12 mouse cellular contexts compared by ENCODE assay signal in the genomic region with DNA sequence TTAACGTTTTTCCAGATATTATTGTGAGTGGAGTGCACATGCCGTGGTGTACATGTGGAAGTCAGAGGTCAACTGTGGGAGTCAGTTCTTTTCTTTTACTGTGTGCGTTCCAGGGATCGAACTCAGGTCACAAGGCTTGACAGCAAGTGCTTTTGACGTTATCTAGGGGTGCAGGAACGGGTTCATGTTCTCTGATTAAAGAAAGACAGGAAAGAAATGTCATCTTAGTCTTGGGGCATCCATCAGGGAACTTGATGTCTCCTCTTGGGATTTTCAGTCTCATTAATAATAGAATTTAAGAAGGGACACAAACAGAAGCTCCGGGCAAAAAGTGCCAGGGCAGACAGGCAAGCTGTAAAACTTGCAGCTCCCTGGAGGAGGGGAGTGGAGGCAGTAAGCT. TPM values are rescaled to one million over a fixed set of nuclear protein-coding genes. Genes with fewer than 3 reads are reported as not detected.
DNase-seq lines count a peak whose midpoint lies in the region; ATAC-seq and TF ChIP-seq lines count a peak whose summit lies in the region.
"Had no signal": no experiment of that assay in that cellular context is flagged by ENCODE, and none has a peak within 500 bp of the region (broad histone marks: within the 10 kb centered on the region; RNA-seq: fewer than 3 reads in every experiment).

No protein-coding gene starts in this region.

- no peaks in the 10 kb centered on the region for H3K27me3 ChIP-seq in forebrain, embryonic 12.5 days
- H3K27me3 ChIP-seq in forebrain, embryonic 11.5 days (ENCODE audit: control insufficient read depth, insufficient read depth, low read length): no peaks in the 10 kb centered on the region
- no peaks in the 10 kb centered on the region for H3K27me3 ChIP-seq in kidney, adult 2 months (replicated peaks; ENCODE audit: control insufficient read depth, insufficient read depth, low read length)
- H3K27me3 ChIP-seq in limb, embryonic 10.5 days (ENCODE audit: low read depth, poor library complexity, severe bottlenecking): no peaks in the 10 kb centered on the region
- H3K27me3 ChIP-seq in midbrain, embryonic 16.5 days (ENCODE audit: control insufficient read depth, insufficient read depth, low read depth, low read length): no peaks in the 10 kb centered on the region
- H3K27me3 ChIP-seq: embryonic facial prominence, embryonic 12.5 days had no signal

- WGBS in forebrain, embryonic 12.5 days: 76% methylated on average over 7 of the region's 7 CpGs
- 76% methylated on average over 7 of the region's 7 CpGs for WGBS in forebrain, embryonic 11.5 days
- WGBS in kidney, adult 2 months: 33% methylated on average over 7 of the region's 7 CpGs
- 59% methylated on average over 7 of the region's 7 CpGs for WGBS in limb, embryonic 10.5 days
- WGBS in midbrain, embryonic 16.5 days: 61% methylated on average over 7 of the region's 7 CpGs

- H3K9ac ChIP-seq in forebrain, embryonic 12.5 days: no peak overlapping the region
- no peak overlapping the region for H3K9ac ChIP-seq in forebrain, embryonic 11.5 days (ENCODE audit: low read length)
- H3K9ac ChIP-seq in midbrain, embryonic 16.5 days (ENCODE audit: low read depth, low read length): no peak overlapping the region
- H3K9ac ChIP-seq: embryonic facial prominence, embryonic 12.5 days had no signal

- peak overlapping the region; percentile 53; the same call in 1 of the 2 replicates for H3K27ac ChIP-seq in forebrain, embryonic 12.5 days
- no peak overlapping the region for H3K27ac ChIP-seq in forebrain, embryonic 11.5 days (ENCODE audit: low read depth, low read length)
- H3K27ac ChIP-seq in kidney, adult 2 months (ENCODE audit: insufficient read depth, low read depth, low read length): 0 out of 2 replicates have a peak overlapping the region, but pooled peaks have one; percentile 1
- H3K27ac ChIP-seq in limb, embryonic 10.5 days: 0 out of 2 replicates have a peak overlapping the region, but pooled peaks have one; percentile 14
- peak overlapping the region; percentile 13; the same call in 1 of the 2 replicates for H3K27ac ChIP-seq in midbrain, embryonic 16.5 days (ENCODE audit: low read length)
- H3K27ac ChIP-seq: embryonic facial prominence, embryonic 12.5 days had no signal

- TF ChIP-seq POLR2A in kidney, adult 2 months (IDR thresholded peaks at IDR 0.05; ENCODE audit: low read depth, low read length): no peak

- no peak overlapping the region for H3K4me2 ChIP-seq in forebrain, embryonic 12.5 days
- no peak overlapping the region for H3K4me2 ChIP-seq in forebrain, embryonic 11.5 days (ENCODE audit: low read depth, low read length, severe bottlenecking)
- H3K4me2 ChIP-seq in midbrain, embryonic 16.5 days (ENCODE audit: low read length): no peak overlapping the region
- H3K4me2 ChIP-seq: embryonic facial prominence, embryonic 12.5 days had no signal

- no peaks in the 10 kb centered on the region for H3K36me3 ChIP-seq in forebrain, embryonic 12.5 days (replicated peaks)
- no peaks in the 10 kb centered on the region for H3K36me3 ChIP-seq in forebrain, embryonic 11.5 days (ENCODE audit: control insufficient read depth, insufficient read depth, low read length)
- H3K36me3 ChIP-seq in kidney, adult 2 months (ENCODE audit: control insufficient read depth, insufficient read depth, low read length): no peaks in the 10 kb centered on the region
- H3K36me3 ChIP-seq in limb, embryonic 10.5 days: no peaks in the 10 kb centered on the region
- no peaks in the 10 kb centered on the region for H3K36me3 ChIP-seq in midbrain, embryonic 16.5 days (ENCODE audit: control insufficient read depth, insufficient read depth, low read length)
- H3K36me3 ChIP-seq: embryonic facial prominence, embryonic 12.5 days had no signal

- no peak for DNase-seq in forebrain, embryonic 11.5 days (ENCODE audit: low spot score)
- DNase-seq in kidney, adult 2 months: no peak
- no peak for DNase-seq in kidney, postnatal 25 days
- no peak for DNase-seq in limb, embryonic 10.5 days (ENCODE audit: low spot score)
- no peak for DNase-seq in thymus, postnatal 0 days (ENCODE audit: low spot score)
- DNase-seq in lung, postnatal 4 days: no peak
- DNase-seq: adrenal gland, postnatal 10 days; cerebellum, adult 11-12 months had no signal

- no peaks in the 10 kb centered on the region for H3K9me3 ChIP-seq in forebrain, embryonic 12.5 days
- H3K9me3 ChIP-seq in forebrain, embryonic 11.5 days (ENCODE audit: control insufficient read depth, low read length): no peaks in the 10 kb centered on the region
- no peaks in the 10 kb centered on the region for H3K9me3 ChIP-seq in limb, embryonic 10.5 days (replicated peaks)
- H3K9me3 ChIP-seq in midbrain, embryonic 16.5 days (replicated peaks; ENCODE audit: control insufficient read depth, low read length, poor library complexity, severe bottlenecking): no peaks in the 10 kb centered on the region
- H3K9me3 ChIP-seq: embryonic facial prominence, embryonic 12.5 days had no signal

- no peak overlapping the region for H3K4me3 ChIP-seq in forebrain, embryonic 12.5 days (replicated peaks)
- no peak overlapping the region for H3K4me3 ChIP-seq in forebrain, embryonic 11.5 days (ENCODE audit: low read depth, low read length)
- no peak overlapping the region for H3K4me3 ChIP-seq in kidney, adult 2 months (ENCODE audit: insufficient read depth, low read depth, low read length)
- no peak overlapping the region for H3K4me3 ChIP-seq in limb, embryonic 10.5 days
- H3K4me3 ChIP-seq in midbrain, embryonic 16.5 days (ENCODE audit: low read depth, low read length): no peak overlapping the region
- H3K4me3 ChIP-seq: embryonic facial prominence, embryonic 12.5 days; left cerebral cortex, adult 2 months had no signal

- no peak for TF ChIP-seq CTCF in kidney, adult 2 months (conservative IDR thresholded peaks at IDR 0.05; ENCODE audit: insufficient read depth, insufficient read length, low read depth, low read length)

- ATAC-seq in forebrain, embryonic 12.5 days (ENCODE audit: low FRiP score): no peak
- ATAC-seq in forebrain, embryonic 11.5 days (replicated peaks; ENCODE audit: low FRiP score): no peak
- ATAC-seq in midbrain, embryonic 16.5 days: no peak

- peaks cover 26% of the 10 kb centered on the region for H3K4me1 ChIP-seq in forebrain, embryonic 12.5 days
- peaks cover 3% of the 10 kb centered on the region for H3K4me1 ChIP-seq in forebrain, embryonic 11.5 days (replicated peaks; ENCODE audit: control insufficient read depth, insufficient read depth, low read length)
- H3K4me1 ChIP-seq in kidney, adult 2 months (ENCODE audit: control insufficient read depth, insufficient read depth, low read length): peaks cover 20% of the 10 kb centered on the region
- H3K4me1 ChIP-seq in limb, embryonic 10.5 days: peaks cover 33% of the 10 kb centered on the region
- peaks cover 16% of the 10 kb centered on the region for H3K4me1 ChIP-seq in midbrain, embryonic 16.5 days (ENCODE audit: control insufficient read depth, insufficient read depth, low read length)

RNA-seq across cellular contexts. Expression of a gene that starts 4.6 kb away (rescaled TPM):
- polyA plus RNA-seq in forebrain, embryonic 12.5 days (2016; fragmentation: Nextera tagmentation; extraction: Ambion mirVana): 5.7 and 5.9 TPM in 2 replicates
- polyA plus RNA-seq in forebrain, embryonic 11.5 days (2014; fragmentation: Nextera tagmentation; extraction: Ambion mirVana): 5.4 and 6.6 TPM in 2 replicates
- 11.0 and 11.9 TPM in 2 replicates for polyA plus RNA-seq in kidney, adult 2 months (2012; rRNA removed)
- polyA plus RNA-seq in limb, embryonic 10.5 days (2016; fragmentation: Nextera tagmentation; extraction: Ambion mirVana): 8.7 and 9.0 TPM in 2 replicates
- polyA plus RNA-seq in midbrain, embryonic 16.5 days (2015; fragmentation: Nextera tagmentation; extraction: Ambion mirVana): 8.5 and 9.0 TPM in 2 replicates
- polyA plus RNA-seq in thymus, postnatal 0 days (2015; fragmentation: Nextera tagmentation; extraction: Ambion mirVana): 6.0 and 7.3 TPM in 2 replicates

RNA-seq across cellular contexts. Expression of a gene that starts 58.7 kb away (rescaled TPM):
- polyA plus RNA-seq in forebrain, embryonic 12.5 days (2016; fragmentation: Nextera tagmentation; extraction: Ambion mirVana): 40.0 and 40.8 TPM in 2 replicates
- polyA plus RNA-seq in forebrain, embryonic 11.5 days (2014; fragmentation: Nextera tagmentation; extraction: Ambion mirVana): 81.2 and 83.8 TPM in 2 replicates
- polyA plus RNA-seq in kidney, adult 2 months (2012; rRNA removed): 0.72 and 0.94 TPM in 2 replicates
- 230 and 420 TPM in 2 replicates for polyA plus RNA-seq in limb, embryonic 10.5 days (2016; fragmentation: Nextera tagmentation; extraction: Ambion mirVana)
- polyA plus RNA-seq in midbrain, embryonic 16.5 days (2015; fragmentation: Nextera tagmentation; extraction: Ambion mirVana): 8.7 and 9.1 TPM in 2 replicates
- 0.09 TPM in 1 of 2 replicates, not detected in the other for polyA plus RNA-seq in thymus, postnatal 0 days (2015; fragmentation: Nextera tagmentation; extraction: Ambion mirVana)
